Mouse (Mus musculus) kidney, adult 2 months (tissue): Measurements from ENCODE around the gene Ptpn14. TPM values are rescaled to one million over a fixed set of nuclear protein-coding genes. Genes with fewer than 3 reads are reported as not detected.

Experiments
- DNase-seq: peaks from one replicate; pipeline ENCODE4 v3.0.0; 2021
- H3K27ac ChIP-seq: fragments of 200-500 bp; 2 replicates; pipeline ENCODE4 v1.5.1; 2012; ENCODE audit warnings: low read depth, low read length, control low read depth, inconsistent platforms; ENCODE audit not compliant: insufficient read depth
- H3K27me3 ChIP-seq: fragments of 200-500 bp; replicated peaks from 2 replicates; pipeline ENCODE4 v1.6.1; 2012; ENCODE audit warnings: mild to moderate bottlenecking, moderate library complexity, low read length, inconsistent platforms; ENCODE audit not compliant: control insufficient read depth, insufficient read depth
- H3K36me3 ChIP-seq: fragments of 200-500 bp; 2 replicates; pipeline ENCODE4 v1.6.1; 2012; ENCODE audit warnings: mild to moderate bottlenecking, moderate library complexity, low read length, inconsistent platforms; ENCODE audit not compliant: control insufficient read depth, insufficient read depth
- H3K4me1 ChIP-seq: fragments of 200-500 bp; 2 replicates; pipeline ENCODE4 v1.6.1; 2011; ENCODE audit warnings: low read length; ENCODE audit not compliant: control insufficient read depth, insufficient read depth
- H3K4me3 ChIP-seq: fragments of 200-500 bp; 2 replicates; pipeline ENCODE4 v1.5.1; 2011; ENCODE audit warnings: mild to moderate bottlenecking, low read depth, low read length, control low read depth; ENCODE audit not compliant: insufficient read depth
- CTCF ChIP-seq: fragments of 200-500 bp; conservative IDR thresholded peaks from 2 replicates; pipeline ENCODE4 v1.5.1; 2011; ENCODE audit warnings: low read depth, mild to moderate bottlenecking, control low read depth, low read length, moderate library complexity, mixed read lengths; ENCODE audit not compliant: insufficient read depth, insufficient read length
- POLR2A ChIP-seq: fragments of 200-500 bp; IDR thresholded peaks from one replicate; pipeline ENCODE4 v1.6.1; 2011; ENCODE audit warnings: low read depth, low read length, control low read depth
- WGBS: fragments of 180-500 bp; shearing (Covaris S2); methylation state at CpG from one replicate; pipeline ENCODE4 v1.1.7; 2018; 5-methylcytosine and 5-hydroxymethylcytosine counted together
- polyA plus RNA-seq: library from polyadenylated mRNA; depleted of rRNA; stranded (reverse); fragments of >200 nt; gene quantifications from 2 replicates; pipeline ENCODE4 v1.2.3, GENCODE M21; 2012; rRNA removed

Gene Ptpn14
- polyA plus RNA-seq, 1 experiment, result 11.2 TPM

- Histone ChIP-seq H3K36me3 (no peaks in the 10 kb centered on the region), H3K27ac (peak within 1 kb of the TSS; percentile 4), H3K27me3 (no peaks in the 10 kb centered on the region), H3K4me3 (peak within 1 kb of the TSS; percentile 68), H3K4me1 (peaks cover 5% of the 10 kb centered on the region; the same call in 1 of the 2 replicates)
- WGBS, result under 1% methylated on average over 89 of the region's 90 CpGs
- peak; percentile 86 for DNase-seq
- TF ChIP-seq POLR2A (no peak), CTCF (0 out of 2 replicates have a peak, but pooled peaks have one; percentile 3)
Measured at GRCm38 (mm10) chr1:189921818-189922592, 193.9 kb downstream of the Ptpn14 start, which contains the start of gene Smyd2. TSS of gene Smyd2 (minus strand) at chr1:189922363.

GRCm38 (mm10) chr1:189922721-189923120 is 194.7 kb downstream of the Ptpn14 start:
- TF ChIP-seq CTCF (no peak), POLR2A (no peak)
- Histone ChIP-seq H3K36me3 (no peaks in the 10 kb centered on the region), H3K27me3 (no peaks in the 10 kb centered on the region), H3K4me3 (peak overlapping the region; percentile 68; the same call in 1 of the 2 replicates), H3K27ac (peak overlapping the region; percentile 4; the same call in 1 of the 2 replicates), H3K4me1 (peaks cover 5% of the 10 kb centered on the region; the same call in 1 of the 2 replicates)
- WGBS, result 17% methylated on average over 9 of the region's 9 CpGs
- peak; percentile 89 for DNase-seq

GRCm38 (mm10) chr1:189923157-189923556 is 195.1 kb downstream of the Ptpn14 start:
- TF ChIP-seq CTCF, result no peak
- TF ChIP-seq POLR2A, result no peak
- Histone ChIP-seq H3K27ac (no peak overlapping the region), H3K27me3 (no peaks in the 10 kb centered on the region), H3K4me3 (no peak overlapping the region), H3K4me1 (peaks cover 5% of the 10 kb centered on the region; the same call in 1 of the 2 replicates), H3K36me3 (no peaks in the 10 kb centered on the region)
- WGBS, result 74% methylated on average over 4 of the region's 4 CpGs
- no peak for DNase-seq

GRCm38 (mm10) chr1:189923871-189924568 is 196.0 kb downstream of the Ptpn14 start:
- no peak overlapping the region for H3K27ac ChIP-seq
- no peak for TF ChIP-seq POLR2A
- TF ChIP-seq CTCF, result no peak
- H3K27me3 ChIP-seq, result no peaks in the 10 kb centered on the region
- no peak overlapping the region for H3K4me3 ChIP-seq
- DNase-seq, result no peak
- WGBS, result 81% methylated on average over 22 of the region's 22 CpGs
- H3K36me3 ChIP-seq, result no peaks in the 10 kb centered on the region
- H3K4me1 ChIP-seq, result peaks cover 5% of the 10 kb centered on the region; the same call in 1 of the 2 replicates

GRCm38 (mm10) chr1:189926279-189926678 is 198.2 kb downstream of the Ptpn14 start:
- H3K4me1 ChIP-seq, result peaks cover 5% of the 10 kb centered on the region; the same call in 1 of the 2 replicates

More at GRCm38 (mm10) chr1:189926279-189926678, 198.2 kb downstream of the Ptpn14 start:
- Histone ChIP-seq H3K4me3 (no peak overlapping the region), H3K36me3 (no peaks in the 10 kb centered on the region), H3K27ac (no peak overlapping the region), H3K27me3 (no peaks in the 10 kb centered on the region)
- TF ChIP-seq POLR2A, result no peak
- no peak for TF ChIP-seq CTCF
- DNase-seq, result no peak
- 76% methylated on average over 8 of the region's 8 CpGs for WGBS

Other genes with a start within 250 kb of the Ptpn14 start
- gene Cenpf, start 40.2 kb upstream of the Ptpn14 start, polyA plus RNA-seq, result 0.14 and 0.33 TPM in 2 replicates
- gene Smyd2, start 194.1 kb downstream of the Ptpn14 start, polyA plus RNA-seq, result 42.8 and 46.3 TPM in 2 replicates